Mouse (Mus musculus): Measurements from ENCODE around the gene Esd.
A peak's percentile ranks its signal among the peaks of the same experiment; 100 is the strongest.

Esd gene

DNA sequence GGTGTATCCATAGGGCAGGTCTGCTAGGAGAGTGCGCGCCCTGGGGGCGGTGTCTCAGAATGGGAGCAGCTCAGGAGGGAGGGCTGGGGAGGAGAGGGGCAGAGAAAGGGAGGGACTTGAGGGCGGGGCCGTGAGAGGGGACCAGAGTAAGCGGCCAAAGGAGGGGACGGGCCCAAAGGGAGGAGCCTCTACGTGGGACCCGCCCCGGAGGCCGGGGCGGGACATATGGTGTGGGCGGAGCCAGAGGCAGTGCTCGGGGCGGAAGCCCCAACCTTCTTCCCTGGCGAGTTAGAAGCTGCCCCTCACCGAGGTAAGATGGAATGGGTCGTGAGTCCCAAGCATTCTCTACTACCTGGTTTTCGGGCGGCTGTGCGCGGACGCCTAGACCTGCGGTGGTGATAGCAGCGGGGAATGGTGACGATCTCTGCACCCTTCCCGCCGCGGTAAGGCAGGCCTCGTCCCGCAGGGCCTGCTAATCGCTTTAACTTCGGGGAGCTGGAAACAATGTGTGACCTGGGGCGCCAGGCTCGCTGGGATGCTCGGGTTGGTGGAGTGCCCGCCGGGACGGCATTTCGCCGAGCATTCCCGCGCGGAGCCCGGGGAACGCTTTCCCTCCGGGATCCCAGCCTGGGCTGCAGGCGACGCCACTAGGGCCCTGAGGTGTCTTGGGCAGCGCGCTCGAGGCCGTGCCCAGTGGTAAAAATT, at the start of gene Esd:
Esd (plus strand) TSS at position 219 of the 705 bp plus-strand sequence.
- peak; percentile 98 for ATAC-seq (ENCODE audit: low TSS enrichment)

GRCm38 (mm10) chr14:74684298-74684978, 47.7 kb upstream of the Esd start:
- no peak for ATAC-seq (ENCODE audit: low TSS enrichment)

GRCm38 (mm10) chr14:74691963-74692362, 40.1 kb upstream of the Esd start:
- ATAC-seq (ENCODE audit: low TSS enrichment): no peak

- no peak for ATAC-seq (ENCODE audit: low TSS enrichment)
These were observed 35.3 kb upstream of the Esd start for GRCm38 (mm10) chr14:74696766-74697165.

GRCm38 (mm10) chr14:74697432-74697831, 34.7 kb upstream of the Esd start:
- ATAC-seq (ENCODE audit: low TSS enrichment): no peak

DNA sequence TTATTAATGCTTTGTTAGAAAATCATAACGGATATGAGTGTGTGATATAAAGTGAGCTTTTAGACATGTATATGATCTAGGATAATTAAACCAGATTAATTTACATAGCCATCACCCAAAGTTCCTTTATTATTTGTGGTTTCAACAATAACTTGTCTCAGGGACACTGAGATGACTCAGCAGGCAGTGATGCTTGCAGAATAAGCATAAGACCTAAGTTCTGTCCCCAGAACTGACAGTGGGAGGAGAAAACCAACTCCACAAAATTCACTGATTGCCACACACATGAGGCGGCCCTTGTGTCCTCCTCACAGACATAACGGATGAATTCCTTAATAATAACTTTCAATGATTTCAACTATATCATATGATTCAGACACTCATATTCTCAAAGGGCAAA, 32.9 kb upstream of the Esd start:
- no peak for ATAC-seq (ENCODE audit: low TSS enrichment)

GRCm38 (mm10) chr14:74703930-74704329, 28.2 kb upstream of the Esd start:
- ATAC-seq (ENCODE audit: low TSS enrichment): no peak

DNA sequence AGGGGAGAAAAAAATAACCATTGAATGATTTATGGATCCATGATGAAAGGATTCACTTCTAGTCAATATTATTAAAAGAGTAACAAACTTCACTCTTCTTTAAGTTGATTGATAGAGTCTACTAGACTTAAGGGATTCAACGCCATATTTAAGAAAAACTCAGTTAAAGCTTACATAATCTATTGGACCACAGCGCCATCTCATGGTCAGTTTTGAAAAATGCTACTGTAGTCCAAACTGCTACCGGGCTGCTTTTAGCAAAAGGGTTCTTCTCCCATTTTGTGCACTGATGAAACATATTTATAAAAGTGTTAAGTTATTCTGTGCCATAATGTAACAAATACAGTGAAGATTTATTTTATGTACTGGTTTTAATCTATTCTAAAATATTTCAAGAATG, 23.0 kb upstream of the Esd start:
- ATAC-seq (ENCODE audit: low TSS enrichment): peak; percentile 70; the same call in 1 of the 2 replicates

GRCm38 (mm10) chr14:74723541-74723940, 8.6 kb upstream of the Esd start:
- ATAC-seq (ENCODE audit: low TSS enrichment): 0 out of 2 replicates have a peak, but pooled peaks have one; percentile 47

GRCm38 (mm10) chr14:74731221-74732078, 647 bp upstream of the Esd start:
- peak; percentile 32 for ATAC-seq (ENCODE audit: low TSS enrichment)

- no peak for ATAC-seq (ENCODE audit: low TSS enrichment)
These were observed 1.3 kb downstream of the Esd start for GRCm38 (mm10) chr14:74733397-74733796.

- no peak for ATAC-seq (ENCODE audit: low TSS enrichment)
These were observed 3.4 kb downstream of the Esd start for GRCm38 (mm10) chr14:74735471-74735870.

GRCm38 (mm10) chr14:74736850-74737249, 4.8 kb downstream of the Esd start:
- ATAC-seq (ENCODE audit: low TSS enrichment): no peak

DNA sequence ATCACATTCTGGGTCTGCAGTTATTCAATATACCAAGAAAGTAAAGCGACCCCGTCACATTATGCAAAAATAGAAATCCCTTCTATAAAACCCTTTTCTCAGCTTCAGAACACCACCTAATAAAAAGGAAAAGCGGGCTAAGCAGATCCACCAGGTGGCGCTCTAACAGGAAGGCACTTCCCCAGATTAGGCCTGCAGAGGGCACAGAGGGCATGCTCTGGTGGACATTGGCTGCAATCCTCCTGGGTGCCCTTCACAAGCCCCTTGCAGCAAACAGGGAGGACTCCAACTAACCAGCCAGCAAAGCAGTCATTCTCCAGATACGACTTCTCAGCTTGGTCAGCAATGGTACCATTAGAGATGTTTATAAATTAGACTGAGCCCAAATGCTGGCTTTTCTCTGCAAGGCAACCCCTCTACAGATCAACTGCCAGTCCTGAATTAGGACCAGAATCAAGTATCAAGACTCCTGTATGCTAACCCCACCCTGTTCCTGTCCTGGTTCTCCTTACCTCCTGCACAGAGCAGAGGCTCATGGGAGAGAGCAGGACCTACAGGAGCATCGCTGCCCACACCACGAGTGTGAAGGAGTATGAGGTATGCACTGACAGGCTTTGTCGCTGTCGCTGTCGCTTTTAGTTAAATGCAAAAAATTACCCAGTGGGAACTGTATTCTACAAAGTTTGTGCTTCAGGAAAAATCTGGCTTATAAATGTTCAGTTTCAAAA, 32.3 kb downstream of the Esd start:
- peak; percentile 73; the same call in 1 of the 2 replicates for ATAC-seq (ENCODE audit: low TSS enrichment)

GRCm38 (mm10) chr14:74767892-74768291, 35.8 kb downstream of the Esd start:
- ATAC-seq (ENCODE audit: low TSS enrichment): no peak

GRCm38 (mm10) chr14:74774046-74774619, 42.0 kb downstream of the Esd start:
- ATAC-seq (ENCODE audit: low TSS enrichment): peak; percentile 47; the same call in 1 of the 2 replicates

DNA sequence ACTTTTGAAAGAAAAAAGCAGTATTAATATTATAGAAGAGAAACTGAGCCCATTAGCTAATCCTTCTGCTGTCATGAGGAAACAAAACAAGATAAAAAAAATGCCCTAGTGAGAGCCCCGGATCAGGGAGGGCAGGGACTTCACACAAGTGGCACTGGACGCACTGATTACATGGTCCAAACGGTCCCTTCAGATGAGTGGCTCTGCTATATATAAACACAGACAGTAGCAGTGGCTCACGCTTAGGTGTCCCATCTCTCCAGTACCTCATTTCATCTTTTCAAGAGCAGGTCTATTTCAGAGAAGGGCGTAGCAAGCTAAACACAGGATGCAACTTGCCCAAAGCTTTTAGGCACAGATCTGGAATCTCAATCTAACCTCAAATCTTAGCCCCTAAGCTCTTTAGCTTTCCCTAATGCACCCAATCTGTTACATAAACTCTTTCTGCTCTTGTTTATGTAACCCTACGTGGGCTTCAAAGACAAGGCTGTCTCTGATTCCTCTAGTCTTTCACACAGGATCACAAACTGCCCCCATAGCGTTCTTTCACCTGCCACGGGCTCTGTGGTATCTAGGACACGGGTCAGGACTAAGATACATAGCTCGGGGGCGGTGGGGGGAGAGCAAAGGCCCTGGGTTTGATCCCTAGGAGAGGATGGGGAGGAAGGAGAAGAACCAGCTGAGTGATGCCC, 52.3 kb downstream of the Esd start:
- ATAC-seq (ENCODE audit: low TSS enrichment): peak; percentile 55; the same call in 1 of the 2 replicates

DNA sequence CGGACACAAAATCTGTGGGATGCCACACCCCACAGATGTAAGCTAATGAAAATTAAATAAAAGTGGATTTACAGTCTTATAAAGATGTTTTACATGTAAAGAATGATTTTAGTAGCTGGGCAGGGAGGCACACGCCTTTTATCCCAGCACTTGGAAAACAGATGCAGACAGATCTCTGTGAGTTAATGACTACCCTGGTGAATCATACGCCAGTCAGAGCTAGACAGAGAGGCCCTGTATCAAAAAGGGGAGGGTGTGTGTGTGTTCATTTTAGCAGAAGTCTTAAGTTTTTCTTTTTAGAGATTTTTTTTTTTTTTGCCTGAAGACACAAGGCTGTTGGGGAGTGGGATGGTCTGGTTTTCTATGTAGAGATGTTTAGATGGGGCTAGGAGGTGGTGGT, 55.6 kb downstream of the Esd start:
- no peak for ATAC-seq (ENCODE audit: low TSS enrichment)

GRCm38 (mm10) chr14:74788766-74789165, 56.7 kb downstream of the Esd start:
- ATAC-seq (ENCODE audit: low TSS enrichment): no peak

DNA sequence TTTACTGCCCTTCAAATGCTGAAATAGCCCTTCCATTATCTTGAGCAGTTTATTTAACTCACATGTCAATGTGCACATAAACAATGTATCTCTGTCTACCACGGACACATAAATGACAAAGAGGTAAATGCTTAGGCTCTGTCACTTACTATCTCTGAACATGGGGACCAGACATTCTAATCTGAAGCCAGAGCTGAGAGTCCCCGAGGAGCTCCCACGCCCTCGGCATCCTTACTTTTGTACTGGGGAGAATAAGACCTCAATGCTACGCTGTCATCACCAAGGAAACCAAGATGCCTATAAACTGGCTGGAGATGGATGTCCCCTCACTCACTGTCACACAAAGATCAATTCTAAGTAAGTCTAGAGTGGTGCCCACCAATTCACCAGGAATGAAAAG, 58.4 kb downstream of the Esd start:
- peak; percentile 6; the same call in 1 of the 2 replicates for ATAC-seq (ENCODE audit: low TSS enrichment)

DNA sequence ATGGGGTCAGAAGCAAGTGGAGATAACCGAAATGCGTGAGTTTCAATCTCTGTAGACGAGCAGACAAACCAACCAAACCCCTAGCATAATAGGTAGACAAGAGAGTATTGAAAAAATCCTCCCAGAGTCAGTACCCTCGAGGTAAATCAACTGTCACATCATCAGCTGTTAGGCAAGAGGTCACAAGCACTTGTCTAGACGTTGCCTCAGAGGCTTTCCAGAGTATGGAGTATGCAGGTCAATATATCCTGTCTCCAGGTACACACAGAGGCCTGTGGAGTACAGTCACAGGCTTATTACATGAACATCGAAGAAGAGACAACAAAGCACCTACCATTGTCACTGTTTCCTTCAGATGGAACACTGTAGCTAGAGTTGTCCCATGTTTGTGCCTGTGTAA, 60.7 kb downstream of the Esd start:
- no peak for ATAC-seq (ENCODE audit: low TSS enrichment)

All from frontal cortex, adult (tissue).